Mouse (Mus musculus): ENCODE measurements around the gene Cldn3. TPM values are rescaled to one million over a fixed set of nuclear protein-coding genes. Genes with fewer than 3 reads are reported as not detected.

The Cldn3 gene
- polyA plus RNA-seq, 1 experiment from 2014 or later = 27.2 TPM

DNA sequence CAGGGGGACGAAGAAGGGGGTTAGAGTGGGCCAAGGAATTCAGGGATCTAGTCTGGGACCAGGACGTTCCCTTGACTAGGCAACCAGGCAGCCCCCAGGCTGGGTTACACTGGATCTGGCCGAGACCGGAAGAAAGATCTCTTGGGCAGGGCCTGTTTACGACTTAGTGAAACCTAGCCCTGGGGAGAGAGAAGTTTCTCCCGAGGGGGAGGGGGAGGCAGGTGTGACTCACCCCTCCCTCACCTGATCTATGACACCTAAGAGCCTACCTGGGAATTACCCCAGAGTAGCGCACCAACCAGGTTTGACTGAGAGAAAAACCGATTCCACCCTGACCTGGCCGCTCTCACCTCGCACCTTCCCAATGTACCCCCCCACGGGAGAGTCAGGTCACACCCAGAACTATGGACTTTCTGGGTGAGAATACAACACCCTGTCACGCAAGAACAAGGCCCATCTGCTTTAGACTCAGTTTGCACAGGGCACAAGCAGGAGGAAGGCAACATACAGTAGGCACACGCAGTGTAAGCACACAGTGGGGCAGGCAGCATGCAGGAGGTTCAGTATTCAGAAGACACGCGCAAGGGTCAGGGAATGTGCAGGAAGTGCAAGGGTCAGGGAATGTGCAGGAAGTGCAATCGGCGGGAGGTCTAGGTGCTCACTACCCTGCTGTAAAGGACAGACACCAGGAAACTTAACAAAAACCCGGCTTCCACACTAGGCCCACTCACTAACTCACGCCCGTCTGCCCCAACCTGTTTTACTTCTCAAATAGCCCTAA lies 18.7 kb upstream of the Cldn3 start:
- no peaks in the 10 kb centered on the region for H3K27me3 ChIP-seq
- no peak overlapping the region for H3K27ac ChIP-seq
- 56% methylated on average over 20 of the region's 20 CpGs for WGBS
- H3K4me2 ChIP-seq = no peak overlapping the region
- H3K9ac ChIP-seq = no peak overlapping the region
- H3K4me3 ChIP-seq = no peak overlapping the region
- H3K4me1 ChIP-seq = peaks cover 15% of the 10 kb centered on the region
- ATAC-seq (ENCODE audit: insufficient number of reproducible peaks, low FRiP score, low TSS enrichment, low read depth) = no peak
- H3K9me3 ChIP-seq = no peaks in the 10 kb centered on the region
- no peaks in the 10 kb centered on the region for H3K36me3 ChIP-seq

- ATAC-seq (ENCODE audit: insufficient number of reproducible peaks, low FRiP score, low TSS enrichment, low read depth) = no peak
- 48% methylated on average over 8 of the region's 8 CpGs for WGBS
- no peaks in the 10 kb centered on the region for H3K9me3 ChIP-seq
- H3K9ac ChIP-seq = no peak overlapping the region
- H3K4me2 ChIP-seq = no peak overlapping the region
- H3K4me3 ChIP-seq = no peak overlapping the region
- no peaks in the 10 kb centered on the region for H3K27me3 ChIP-seq
- H3K36me3 ChIP-seq = no peaks in the 10 kb centered on the region
- H3K4me1 ChIP-seq = peaks cover 13% of the 10 kb centered on the region
- H3K27ac ChIP-seq = no peak overlapping the region
Measured at GRCm38 (mm10) chr5:134970671-134971070, 15.3 kb upstream of the Cldn3 start.

GRCm38 (mm10) chr5:134973081-134973480 lies 12.9 kb upstream of the Cldn3 start:
- no peaks in the 10 kb centered on the region for H3K27me3 ChIP-seq
- H3K4me1 ChIP-seq = no peaks in the 10 kb centered on the region
- no peak for ATAC-seq (ENCODE audit: insufficient number of reproducible peaks, low FRiP score, low TSS enrichment, low read depth)
- H3K4me3 ChIP-seq = no peak overlapping the region
- no peak overlapping the region for H3K9ac ChIP-seq
- H3K36me3 ChIP-seq = no peaks in the 10 kb centered on the region
- H3K9me3 ChIP-seq = no peaks in the 10 kb centered on the region
- no peak overlapping the region for H3K4me2 ChIP-seq
- H3K27ac ChIP-seq = no peak overlapping the region

- no peak overlapping the region for H3K9ac ChIP-seq
- no peaks in the 10 kb centered on the region for H3K27me3 ChIP-seq
- H3K4me2 ChIP-seq = no peak overlapping the region
- no peak overlapping the region for H3K27ac ChIP-seq
- H3K36me3 ChIP-seq = no peaks in the 10 kb centered on the region
- no peak for ATAC-seq (ENCODE audit: insufficient number of reproducible peaks, low FRiP score, low TSS enrichment, low read depth)
- H3K4me1 ChIP-seq = no peaks in the 10 kb centered on the region
- no peaks in the 10 kb centered on the region for H3K9me3 ChIP-seq
- no peak overlapping the region for H3K4me3 ChIP-seq
- 81% methylated on average over 7 of the region's 7 CpGs for WGBS
Measured at GRCm38 (mm10) chr5:134973526-134973925, 12.5 kb upstream of the Cldn3 start.

DNA sequence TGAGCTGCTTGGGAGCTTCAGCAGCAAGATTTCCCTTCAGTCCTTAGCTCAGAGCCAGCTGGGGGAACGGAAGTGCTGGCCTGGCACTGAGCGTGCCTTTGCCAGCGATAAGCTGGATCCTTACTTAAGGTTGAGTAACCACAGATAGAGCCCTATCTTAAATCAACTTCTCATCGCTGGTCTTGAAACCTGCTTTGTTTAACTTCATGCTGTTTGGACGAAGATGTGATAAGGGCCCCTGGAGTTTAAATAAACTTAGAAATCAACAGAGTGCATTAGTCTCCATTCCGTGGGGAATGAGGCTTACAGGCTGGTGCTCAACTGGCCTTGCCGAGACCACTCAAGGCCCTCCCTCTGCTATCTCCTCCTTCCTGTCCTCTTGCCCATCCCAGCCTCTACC lies 11.7 kb upstream of the Cldn3 start:
- H3K9ac ChIP-seq = no peak overlapping the region
- H3K4me1 ChIP-seq = no peaks in the 10 kb centered on the region
- H3K9me3 ChIP-seq = no peaks in the 10 kb centered on the region
- no peak for ATAC-seq (ENCODE audit: insufficient number of reproducible peaks, low FRiP score, low TSS enrichment, low read depth)
- 77% methylated on average over 7 of the region's 7 CpGs for WGBS
- H3K36me3 ChIP-seq = no peaks in the 10 kb centered on the region
- no peak overlapping the region for H3K27ac ChIP-seq
- H3K4me2 ChIP-seq = no peak overlapping the region
- no peaks in the 10 kb centered on the region for H3K27me3 ChIP-seq
- H3K4me3 ChIP-seq = no peak overlapping the region

GRCm38 (mm10) chr5:134974921-134975320 lies 11.1 kb upstream of the Cldn3 start:
- WGBS = 53% methylated on average over 2 of the region's 2 CpGs
- Histone ChIP-seq H3K36me3 (no peaks in the 10 kb centered on the region), H3K27ac (no peak overlapping the region), H3K9ac (no peak overlapping the region), H3K27me3 (no peaks in the 10 kb centered on the region), H3K9me3 (no peaks in the 10 kb centered on the region), H3K4me3 (no peak overlapping the region), H3K4me2 (no peak overlapping the region), H3K4me1 (no peaks in the 10 kb centered on the region)
- ATAC-seq (ENCODE audit: insufficient number of reproducible peaks, low FRiP score, low TSS enrichment, low read depth) = no peak

DNA sequence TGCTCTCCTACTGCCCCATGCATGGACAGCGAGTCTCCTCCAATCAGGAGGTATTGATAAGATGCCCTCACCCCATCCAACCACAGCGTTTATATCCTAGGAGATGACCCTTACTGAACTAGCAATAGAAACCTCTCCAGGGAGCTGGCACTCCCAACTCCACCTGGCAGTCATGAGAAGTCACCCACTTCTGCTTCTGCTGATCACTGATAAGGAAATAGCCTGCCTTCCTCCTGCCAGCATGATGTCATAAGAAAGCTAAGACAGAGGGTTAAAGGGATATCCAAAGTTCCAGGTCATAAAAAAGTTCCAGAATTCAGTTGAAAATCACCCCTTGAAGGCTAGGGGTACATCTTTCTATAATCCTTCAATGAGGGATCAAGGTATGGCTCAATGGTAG lies 9.8 kb upstream of the Cldn3 start:
- Histone ChIP-seq H3K36me3 (no peaks in the 10 kb centered on the region), H3K4me1 (no peaks in the 10 kb centered on the region), H3K27ac (no peak overlapping the region), H3K4me2 (no peak overlapping the region), H3K4me3 (no peak overlapping the region), H3K27me3 (no peaks in the 10 kb centered on the region), H3K9ac (no peak overlapping the region), H3K9me3 (no peaks in the 10 kb centered on the region)
- 87% methylated on average over 2 of the region's 2 CpGs for WGBS
- no peak for ATAC-seq (ENCODE audit: insufficient number of reproducible peaks, low FRiP score, low TSS enrichment, low read depth)

GRCm38 (mm10) chr5:134976577-134977250 lies 9.3 kb upstream of the Cldn3 start:
- H3K9me3 ChIP-seq = no peaks in the 10 kb centered on the region
- H3K27ac ChIP-seq = no peak overlapping the region
- H3K27me3 ChIP-seq = no peaks in the 10 kb centered on the region
- no peak for ATAC-seq (ENCODE audit: insufficient number of reproducible peaks, low FRiP score, low TSS enrichment, low read depth)
- H3K4me3 ChIP-seq = no peak overlapping the region
- WGBS = 84% methylated on average over 14 of the region's 14 CpGs
- H3K4me1 ChIP-seq = no peaks in the 10 kb centered on the region
- no peaks in the 10 kb centered on the region for H3K36me3 ChIP-seq
- no peak overlapping the region for H3K4me2 ChIP-seq
- H3K9ac ChIP-seq = no peak overlapping the region

- no peak overlapping the region for H3K27ac ChIP-seq
- no peaks in the 10 kb centered on the region for H3K36me3 ChIP-seq
- no peak overlapping the region for H3K4me3 ChIP-seq
- H3K4me1 ChIP-seq = no peaks in the 10 kb centered on the region
- no peak overlapping the region for H3K4me2 ChIP-seq
- no peaks in the 10 kb centered on the region for H3K9me3 ChIP-seq
- WGBS = 84% methylated on average over 4 of the region's 4 CpGs
- no peaks in the 10 kb centered on the region for H3K27me3 ChIP-seq
- no peak overlapping the region for H3K9ac ChIP-seq
- no peak for ATAC-seq (ENCODE audit: insufficient number of reproducible peaks, low FRiP score, low TSS enrichment, low read depth)
Measured at GRCm38 (mm10) chr5:134977837-134978236, 8.2 kb upstream of the Cldn3 start.

- Histone ChIP-seq H3K4me3 (no peak overlapping the region), H3K27me3 (peaks cover 23% of the 10 kb centered on the region), H3K9me3 (no peaks in the 10 kb centered on the region), H3K4me1 (peaks cover 11% of the 10 kb centered on the region), H3K4me2 (no peak overlapping the region), H3K36me3 (no peaks in the 10 kb centered on the region), H3K9ac (no peak overlapping the region), H3K27ac (no peak overlapping the region)
- 67% methylated on average over 10 of the region's 10 CpGs for WGBS
- no peak for ATAC-seq (ENCODE audit: insufficient number of reproducible peaks, low FRiP score, low TSS enrichment, low read depth)
Measured at GRCm38 (mm10) chr5:134981149-134981548, 4.9 kb upstream of the Cldn3 start.

DNA sequence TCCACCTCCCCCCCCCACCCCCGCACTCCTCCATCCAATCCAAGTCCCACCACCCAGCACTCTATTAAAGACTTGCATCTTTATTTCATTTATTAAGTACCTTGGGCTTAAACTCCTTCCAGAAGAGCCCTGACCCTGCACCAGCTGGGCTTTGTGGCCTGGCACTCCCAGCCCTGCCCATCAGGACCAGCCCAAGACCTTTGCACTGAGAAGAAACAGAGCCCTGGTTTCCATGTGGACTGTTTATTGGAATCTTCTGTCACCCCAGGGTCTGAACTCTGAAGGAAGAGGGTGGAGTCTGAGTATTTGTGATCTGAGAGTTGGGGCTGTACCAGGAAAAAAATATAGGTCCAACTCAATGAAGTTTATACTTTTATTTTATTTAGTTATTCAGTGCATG lies 2.9 kb upstream of the Cldn3 start:
- H3K9me3 ChIP-seq = no peaks in the 10 kb centered on the region
- no peak overlapping the region for H3K4me3 ChIP-seq
- ATAC-seq (ENCODE audit: insufficient number of reproducible peaks, low FRiP score, low TSS enrichment, low read depth) = no peak
- WGBS = 76% methylated on average over 1 of the region's 1 CpGs
- no peak overlapping the region for H3K9ac ChIP-seq
- no peak overlapping the region for H3K4me2 ChIP-seq
- H3K36me3 ChIP-seq = no peaks in the 10 kb centered on the region
- H3K4me1 ChIP-seq = peaks cover 20% of the 10 kb centered on the region
- peaks cover 42% of the 10 kb centered on the region for H3K27me3 ChIP-seq
- H3K27ac ChIP-seq = no peak overlapping the region

DNA sequence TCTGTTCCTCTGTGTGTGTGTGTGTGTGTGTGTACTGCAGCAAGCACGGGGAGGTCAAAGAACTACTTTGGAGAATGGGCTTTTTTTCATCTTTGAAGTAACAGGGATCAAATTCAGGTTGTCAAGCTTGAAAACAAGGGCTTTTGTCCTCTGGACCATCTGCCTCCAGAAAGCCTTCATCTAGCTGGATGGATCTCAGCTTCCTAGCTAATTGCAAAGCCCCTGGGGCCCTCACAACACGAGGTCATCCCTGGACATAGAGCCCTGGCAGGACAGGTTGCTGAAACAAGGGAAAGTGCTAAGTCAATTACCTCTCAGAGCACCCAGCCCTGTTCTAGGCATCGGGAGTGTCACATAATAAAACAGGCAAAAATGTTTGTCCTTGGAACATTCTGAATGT lies 2.2 kb upstream of the Cldn3 start:
- peaks cover 20% of the 10 kb centered on the region for H3K4me1 ChIP-seq
- no peak overlapping the region for H3K4me2 ChIP-seq
- no peaks in the 10 kb centered on the region for H3K36me3 ChIP-seq
- no peaks in the 10 kb centered on the region for H3K9me3 ChIP-seq
- ATAC-seq (ENCODE audit: insufficient number of reproducible peaks, low FRiP score, low TSS enrichment, low read depth) = no peak
- 34% methylated on average over 3 of the region's 3 CpGs for WGBS
- no peak overlapping the region for H3K4me3 ChIP-seq
- no peak overlapping the region for H3K9ac ChIP-seq
- H3K27ac ChIP-seq = no peak overlapping the region
- peaks cover 48% of the 10 kb centered on the region for H3K27me3 ChIP-seq
